Mouse (Mus musculus): ENCODE measurements around the gene 9530077C05Rik.
"Not testable (repeated sequence)": the region's sequence is repeated elsewhere in the genome, so short reads cannot be mapped to it uniquely, and the experiment has no call there.

9530077C05Rik gene

DNA sequence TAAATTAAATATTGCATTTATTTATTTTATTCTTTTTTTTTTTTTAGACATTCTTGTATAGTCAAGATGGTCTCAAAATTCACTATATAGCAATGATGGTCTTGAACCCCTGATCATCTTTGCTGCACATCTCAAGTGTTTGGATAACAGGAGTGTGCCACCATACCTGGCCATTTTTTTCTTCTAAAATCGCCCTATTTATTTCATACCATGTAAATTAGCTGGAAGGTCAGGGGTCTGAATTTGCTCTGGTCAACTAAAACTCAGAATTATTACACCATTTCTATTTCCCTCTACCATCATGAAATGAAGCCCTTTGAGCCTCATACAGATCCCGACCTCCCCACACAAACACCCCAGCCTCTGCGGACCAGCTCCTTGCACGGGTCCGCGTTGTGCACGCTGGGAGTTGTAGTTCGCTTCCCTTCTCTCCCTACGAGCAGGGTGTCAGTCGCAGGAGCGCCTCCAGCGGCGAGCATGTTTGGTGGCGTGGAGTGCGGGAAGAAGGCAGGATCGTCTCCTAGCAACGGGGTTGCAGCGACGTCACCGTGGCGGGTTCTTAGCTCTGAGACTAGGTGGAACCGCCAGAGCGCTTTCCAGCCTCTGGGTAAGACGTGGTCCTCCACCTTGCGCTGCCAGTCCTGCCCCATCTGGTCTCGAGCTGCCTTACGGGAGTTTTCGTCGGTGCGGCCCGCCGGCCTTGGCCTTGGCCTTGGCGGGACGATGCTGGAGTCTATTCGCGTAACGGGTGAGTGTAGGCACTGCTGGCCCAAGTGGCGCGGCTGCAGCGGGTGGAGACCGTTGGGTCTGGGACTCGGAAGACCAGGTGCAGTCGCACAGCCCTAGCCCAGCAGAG lies at the start of gene 9530077C05Rik:
9530077C05Rik (plus strand) TSS at position 512 of the 856 bp plus-strand sequence.
- peak; percentile 88 to 91 for DNase-seq

- DNase-seq: no peak
Observed at GRCm38 (mm10) chr9:22366221-22366620, 45.1 kb upstream of the 9530077C05Rik start.

DNA sequence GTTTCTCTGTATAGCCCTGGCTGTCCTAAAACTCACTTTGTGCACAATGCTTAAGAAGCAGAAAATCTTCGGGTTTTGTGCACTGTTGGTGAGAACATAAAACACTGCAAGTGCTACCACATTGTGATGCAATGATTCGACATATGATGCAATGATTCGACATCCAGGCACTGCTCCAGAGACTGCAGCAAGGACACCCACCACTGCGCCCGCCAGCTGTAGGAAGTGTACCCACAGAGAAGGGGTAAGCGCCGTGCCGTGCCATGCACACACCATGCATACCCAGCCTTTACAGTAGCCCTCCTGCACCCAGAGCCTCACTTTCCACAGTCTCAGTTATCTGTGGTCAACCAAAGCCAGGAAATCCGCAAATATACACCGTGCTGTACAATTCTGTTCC lies 44.7 kb upstream of the 9530077C05Rik start:
- no peak for DNase-seq

GRCm38 (mm10) chr9:22368030-22368429 lies 43.3 kb upstream of the 9530077C05Rik start:
- no peak for DNase-seq

DNA sequence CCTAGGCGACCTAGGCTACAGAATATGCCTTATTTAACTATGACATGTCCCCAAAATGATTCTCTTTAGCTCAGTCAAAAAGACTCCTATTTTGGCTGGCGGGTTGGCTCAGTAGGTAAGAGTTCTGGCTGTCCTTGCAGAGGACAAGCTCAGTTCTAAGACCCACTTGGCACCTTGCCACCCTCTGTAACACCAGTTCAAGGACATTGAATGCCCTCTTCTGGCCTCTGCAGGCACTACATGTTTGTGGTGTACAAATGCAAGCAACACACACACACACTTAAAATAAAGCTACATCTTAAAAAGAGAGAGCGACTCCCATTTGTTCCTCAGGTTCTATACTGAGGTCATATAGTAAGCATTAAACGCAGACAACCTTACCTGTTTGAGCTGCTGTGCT lies 38.6 kb upstream of the 9530077C05Rik start:
- no peak for DNase-seq

GRCm38 (mm10) chr9:22376086-22376485 lies 35.2 kb upstream of the 9530077C05Rik start:
- no peak for DNase-seq

GRCm38 (mm10) chr9:22385890-22386289 lies 25.4 kb upstream of the 9530077C05Rik start:
- DNase-seq: no peak

DNA sequence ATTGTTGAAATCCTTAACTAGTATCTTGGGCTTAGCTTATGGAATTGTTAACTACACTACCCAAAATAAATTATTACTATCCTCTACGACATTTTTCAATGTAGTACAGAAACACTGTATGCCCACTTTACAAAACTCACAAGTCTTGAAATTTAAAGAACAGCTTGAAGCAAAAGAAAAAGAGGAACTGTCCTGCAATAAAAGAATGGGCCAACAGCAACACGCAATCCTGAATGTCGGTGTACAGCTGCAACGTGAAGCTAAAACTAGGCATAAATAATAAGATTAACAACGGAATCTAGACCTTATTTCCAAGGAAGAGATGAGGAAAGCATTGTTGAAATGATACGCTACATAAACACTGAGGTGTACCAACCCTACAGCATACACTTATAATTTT lies 23.4 kb upstream of the 9530077C05Rik start:
- DNase-seq: no peak

DNA sequence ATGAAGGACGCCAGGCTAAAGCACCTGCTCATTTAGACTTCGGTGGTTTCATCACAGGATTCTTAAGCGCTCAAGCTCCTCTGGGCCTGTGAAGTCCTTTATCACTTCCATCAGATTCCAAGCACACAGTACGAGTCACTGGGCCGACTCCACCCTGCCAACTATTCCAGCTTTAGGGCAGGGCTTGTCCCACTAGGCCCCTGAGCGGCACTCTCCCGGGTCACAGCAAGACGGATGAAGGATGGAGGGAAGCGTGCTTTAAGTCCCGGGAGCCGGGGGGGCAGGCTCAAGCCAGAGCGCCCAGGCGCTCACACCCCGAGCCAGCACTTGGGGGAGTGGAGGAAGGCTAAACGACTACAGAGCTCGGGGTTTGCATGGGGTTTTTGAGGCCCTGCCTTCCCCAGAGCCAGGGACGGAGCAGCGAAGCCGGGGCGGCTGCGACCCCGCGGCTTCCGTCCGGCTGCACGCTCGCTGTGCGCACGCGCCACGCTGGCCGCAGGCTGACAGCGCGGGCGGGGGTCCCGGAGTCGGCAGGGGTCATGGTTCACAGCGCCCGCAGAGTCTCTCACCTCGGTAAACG lies 22.8 kb upstream of the 9530077C05Rik start:
- peak in 1 of 2 experiments; percentile 8 for DNase-seq

DNA sequence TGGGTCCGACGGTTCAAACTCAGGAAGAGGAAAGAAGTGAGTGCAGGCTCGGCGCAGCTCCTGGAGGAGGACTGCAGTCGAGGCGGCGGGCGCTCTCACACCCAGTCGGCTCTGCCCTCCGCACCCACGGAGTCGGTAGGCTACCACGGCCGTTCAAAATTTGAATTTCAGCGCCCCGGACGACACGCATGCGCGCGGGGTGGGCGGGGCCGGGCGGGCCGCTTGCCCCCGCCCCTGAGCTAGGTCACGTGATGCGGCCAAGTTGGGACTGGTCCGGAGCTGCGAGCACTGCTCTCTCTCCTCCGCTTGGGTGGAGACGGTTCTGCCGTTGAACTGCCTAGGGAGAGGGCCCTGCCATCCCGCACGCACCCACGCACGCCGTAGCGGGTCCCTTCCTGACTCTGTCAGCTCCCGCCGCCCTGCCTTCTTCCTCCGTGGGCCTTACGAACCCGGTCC lies 22.3 kb upstream of the 9530077C05Rik start, which contains the start of gene Anln:
Anln (minus strand) TSS at position 168 of the 456 bp plus-strand sequence.
- DNase-seq: peak; percentile 85 to 90

GRCm38 (mm10) chr9:22389736-22390245 lies 21.5 kb upstream of the 9530077C05Rik start:
- no peak for DNase-seq

DNA sequence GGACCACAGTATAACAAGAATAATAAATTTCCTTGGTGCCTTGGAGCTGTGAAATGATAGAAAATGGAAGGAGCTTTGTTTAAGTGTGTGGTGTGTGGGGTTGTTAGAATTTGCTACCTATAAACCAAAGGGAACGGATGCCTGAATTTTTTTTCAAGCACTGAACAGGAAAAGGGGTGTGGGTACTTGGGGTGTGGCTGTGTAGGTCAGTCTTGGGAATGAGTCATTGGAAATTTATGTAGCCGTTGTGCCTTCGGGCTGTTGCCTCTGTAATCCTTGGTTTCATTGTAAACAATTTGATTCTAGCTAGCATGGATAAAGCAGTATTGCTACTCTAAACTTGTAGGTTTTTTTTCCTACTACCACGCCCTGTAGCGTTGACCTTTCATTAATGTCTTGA lies 20.9 kb upstream of the 9530077C05Rik start:
- DNase-seq: no peak

DNA sequence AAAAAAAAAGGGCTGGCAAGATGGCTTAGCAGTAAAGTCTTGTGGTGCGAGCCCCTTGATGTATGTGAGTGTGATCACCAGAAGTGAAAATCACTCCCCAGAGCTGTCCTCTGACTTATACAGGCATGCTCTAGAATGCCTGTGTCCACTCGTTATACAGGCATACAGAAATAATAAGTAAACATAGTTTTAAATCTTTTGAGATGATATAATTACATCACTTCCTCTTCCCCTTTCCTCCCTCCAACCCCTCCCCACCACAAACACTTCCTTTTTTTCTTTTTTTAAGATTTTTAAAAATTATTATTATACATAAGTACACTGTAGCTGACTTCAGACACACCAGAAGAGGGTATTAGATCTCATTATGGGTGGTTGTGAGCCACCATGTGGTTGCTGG lies 16.6 kb upstream of the 9530077C05Rik start:
- DNase-seq: no peak

GRCm38 (mm10) chr9:22399021-22399420 lies 12.3 kb upstream of the 9530077C05Rik start:
- no peak for DNase-seq

DNA sequence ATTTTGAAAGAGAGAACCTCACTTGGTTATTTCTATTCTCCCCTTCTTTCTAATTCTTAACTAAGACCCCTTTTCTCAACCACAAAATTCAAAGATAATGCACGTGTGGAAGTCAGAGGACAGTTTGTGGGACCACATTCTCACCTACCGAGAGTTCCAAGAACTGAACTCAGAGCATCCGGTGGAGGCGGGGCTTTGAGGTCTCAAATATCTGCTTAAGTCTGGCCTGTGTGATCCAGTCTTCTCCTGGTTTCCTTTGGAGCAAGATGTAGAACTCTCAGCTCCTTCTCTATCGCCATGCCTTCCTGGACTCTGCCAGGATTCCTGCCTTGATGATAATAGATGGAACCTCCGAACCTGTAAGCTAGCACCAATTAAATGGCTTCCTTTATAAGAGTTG lies 9.3 kb upstream of the 9530077C05Rik start:
- DNase-seq: no peak

DNA sequence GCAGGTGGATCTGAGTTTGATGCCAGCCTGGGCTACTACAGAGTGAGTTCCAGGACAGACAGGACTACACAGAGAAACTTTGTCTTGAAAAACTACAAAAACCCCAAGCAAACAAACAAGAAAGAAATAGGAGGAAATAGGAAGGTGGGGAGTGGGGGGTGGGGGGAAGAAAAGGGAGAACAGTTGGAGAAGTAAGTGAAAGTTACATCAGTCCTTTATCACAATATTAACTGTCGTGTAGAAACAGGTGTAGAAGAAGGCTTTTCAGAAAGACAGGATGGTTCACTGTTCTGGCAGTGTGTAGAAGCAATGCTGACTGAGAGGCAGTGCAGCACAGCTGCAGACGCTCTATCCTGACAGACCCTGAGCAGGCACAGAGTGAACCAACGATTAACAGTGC lies 8.3 kb upstream of the 9530077C05Rik start:
- no peak for DNase-seq

- DNase-seq: not testable (repeated sequence)
Observed at GRCm38 (mm10) chr9:22403501-22403900, 7.8 kb upstream of the 9530077C05Rik start.

- DNase-seq: no peak
Observed at GRCm38 (mm10) chr9:22405414-22405813, 5.9 kb upstream of the 9530077C05Rik start.

GRCm38 (mm10) chr9:22407633-22408032 lies 3.7 kb upstream of the 9530077C05Rik start:
- not testable (repeated sequence) for DNase-seq

DNA sequence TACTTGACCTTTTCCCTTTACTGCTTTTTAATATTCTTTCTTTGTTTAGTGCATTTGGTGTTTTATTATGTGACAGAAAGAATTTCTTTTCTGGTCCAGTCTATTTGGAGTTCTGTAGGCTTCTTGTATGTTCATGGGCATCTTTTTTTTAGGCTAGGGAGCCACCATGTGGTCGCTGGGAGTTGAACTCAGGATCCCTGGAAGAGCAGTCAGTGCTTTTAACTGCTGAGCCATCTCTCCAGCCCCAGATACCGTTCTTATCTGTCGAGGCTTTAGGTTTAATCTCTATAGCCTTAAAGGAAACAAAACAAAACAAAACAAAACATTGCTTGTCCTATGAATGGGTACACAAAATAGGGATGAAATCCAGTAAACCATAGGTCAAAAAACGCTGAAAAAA lies 3.0 kb upstream of the 9530077C05Rik start:
- DNase-seq: not testable (repeated sequence)

- no peak for DNase-seq
Observed at GRCm38 (mm10) chr9:22409501-22409900, 1.8 kb upstream of the 9530077C05Rik start.

GRCm38 (mm10) chr9:22416187-22416586 lies 4.9 kb downstream of the 9530077C05Rik start:
- no peak for DNase-seq

- no peak for DNase-seq
Observed at GRCm38 (mm10) chr9:22417547-22417946, 6.2 kb downstream of the 9530077C05Rik start.

DNA sequence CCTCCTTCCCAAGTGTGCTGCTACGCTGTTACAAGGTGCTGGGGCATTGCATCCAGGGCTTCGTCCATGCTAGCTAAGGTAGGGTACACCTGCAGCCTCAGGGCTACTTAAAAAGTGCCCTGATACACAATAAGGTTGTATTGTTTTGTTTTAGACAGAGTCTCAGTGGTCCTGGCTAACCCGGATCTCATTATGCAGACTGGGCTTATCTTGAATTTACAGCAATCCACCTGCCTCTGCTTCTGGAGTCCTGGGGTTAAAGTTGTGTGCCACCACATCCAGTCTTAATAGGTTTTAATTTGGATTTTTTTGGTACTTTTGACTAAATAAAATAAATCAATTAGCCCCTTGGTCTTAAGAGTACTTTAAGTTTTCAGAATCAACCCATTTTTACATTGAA lies 8.6 kb downstream of the 9530077C05Rik start:
- no peak for DNase-seq

Measured in spleen, adult 18-20 months (tissue).